Mouse (Mus musculus) MEL (cell line): Measurements from ENCODE around the gene Plcxd3. TPM values are rescaled to one million over a fixed set of nuclear protein-coding genes. Genes with fewer than 3 reads are reported as not detected.

Source experiments
- DNase-seq: peaks from one replicate; pipeline ENCODE4 v3.0.0; 2011; ENCODE audit warnings: low read depth, low spot score
- H3K27ac ChIP-seq: 2 replicates; pipeline ENCODE4 v1.5.1; 2012; ENCODE audit warnings: low read depth, mild to moderate bottlenecking, control low read depth, low read length, moderate library complexity; ENCODE audit not compliant: control insufficient read depth
- H3K27me3 ChIP-seq, 2 experiments: fragments of 150-350 bp in 1 of 2; sonication (generic) in 1 of 2; 2 replicates each; pipeline ENCODE4 v1.6.1; 2012; ENCODE audit warnings: low read length in 2 of 2, mild to moderate bottlenecking in 2 of 2, improper control_type of control experiment in 1 of 2, moderate library complexity in 1 of 2; ENCODE audit not compliant: insufficient read depth in 2 of 2, control insufficient read depth in 1 of 2
- H3K36me3 ChIP-seq, 2 experiments: 2 replicates each; pipeline ENCODE4 v1.6.1; 2012 to 2014; ENCODE audit warnings: low read length in 2 of 2, improper control_type of control experiment in 1 of 2, inconsistent platforms in 1 of 2, mild to moderate bottlenecking in 1 of 2; ENCODE audit not compliant: insufficient read depth in 2 of 2, control insufficient read depth in 1 of 2
- H3K4me1 ChIP-seq, 2 experiments: fragments of 150-350 bp in 1 of 2; sonication (generic) in 1 of 2; 2 replicates each; pipeline ENCODE4 v1.6.1; 2012; ENCODE audit warnings: low read length in 2 of 2, improper control_type of control experiment in 1 of 2, mild to moderate bottlenecking in 1 of 2; ENCODE audit not compliant: insufficient read depth in 2 of 2, control insufficient read depth in 1 of 2
- H3K4me3 ChIP-seq, 2 experiments: fragments of 150-350 bp in 1 of 2; sonication (generic) in 1 of 2; 2 replicates each; pipeline ENCODE4 v1.5.1; 2012; ENCODE audit warnings: low read depth in 2 of 2, low read length in 2 of 2, mild to moderate bottlenecking in 2 of 2, moderate library complexity in 2 of 2, control low read depth in 1 of 2, improper control_type of control experiment in 1 of 2; ENCODE audit not compliant: control insufficient read depth in 1 of 2, insufficient read depth in 1 of 2
- H3K79me2 ChIP-seq: 2 replicates; pipeline ENCODE4 v1.6.1; 2012; ENCODE audit warnings: mild to moderate bottlenecking, low read length, moderate library complexity; ENCODE audit not compliant: control insufficient read depth, poor library complexity, insufficient read depth
- H3K9ac ChIP-seq: 2 replicates; pipeline ENCODE4 v1.6.1; 2012; ENCODE audit warnings: low read depth, mild to moderate bottlenecking, control low read depth, low read length, moderate library complexity; ENCODE audit not compliant: control insufficient read depth, poor library complexity, severe bottlenecking
- H3K9me3 ChIP-seq: fragments of 150-350 bp; sonication (generic); replicated peaks from 2 replicates; pipeline ENCODE4 v1.6.1; 2012; ENCODE audit warnings: mild to moderate bottlenecking, low read length, improper control_type of control experiment, moderate library complexity; ENCODE audit not compliant: insufficient read depth
- CHD1 ChIP-seq: IDR thresholded peaks from 2 replicates; pipeline ENCODE4 v1.6.1; 2012; ENCODE audit warnings: low read depth, mild to moderate bottlenecking, inconsistent platforms, low read length, improper control_type of control experiment
- E2F4 ChIP-seq: IDR thresholded peaks from 2 replicates; pipeline ENCODE4 v1.6.1; 2011; ENCODE audit warnings: low read depth, low read length, improper control_type of control experiment, borderline replicate concordance
- HCFC1 ChIP-seq: IDR thresholded peaks from 2 replicates; pipeline ENCODE4 v1.6.1; 2012; ENCODE audit warnings: low read depth, mild to moderate bottlenecking, inconsistent platforms, low read length, improper control_type of control experiment, moderate library complexity
- JUND ChIP-seq: IDR thresholded peaks from 2 replicates; pipeline ENCODE4 v1.6.1; 2011; ENCODE audit warnings: low read depth, mild to moderate bottlenecking, improper control_type of control experiment, low read length
- MAX ChIP-seq: IDR thresholded peaks from 2 replicates; pipeline ENCODE4 v1.6.1; 2011; ENCODE audit warnings: low read length, improper control_type of control experiment
- MAZ ChIP-seq: IDR thresholded peaks from 2 replicates; pipeline ENCODE4 v1.6.1; 2012; ENCODE audit warnings: low read depth, mild to moderate bottlenecking, inconsistent platforms, low read length, improper control_type of control experiment
- MYB ChIP-seq: IDR thresholded peaks from 2 replicates; pipeline ENCODE4 v1.6.1; 2011; ENCODE audit warnings: mild to moderate bottlenecking, low read depth, low read length, improper control_type of control experiment
- MYC ChIP-seq: IDR thresholded peaks from 2 replicates; pipeline ENCODE4 v1.6.1; 2011; ENCODE audit warnings: low read depth, mild to moderate bottlenecking, low read length, improper control_type of control experiment, moderate library complexity
- NRF1 ChIP-seq: IDR thresholded peaks from 2 replicates; pipeline ENCODE4 v1.6.1; 2014; ENCODE audit warnings: low read depth, mild to moderate bottlenecking, inconsistent platforms, low read length, improper control_type of control experiment, moderate library complexity; ENCODE audit not compliant: poor library complexity, insufficient read depth, severe bottlenecking
- POLR2A ChIP-seq, 2 experiments: IDR thresholded peaks; 2 replicates each; pipeline ENCODE4 v1.6.1; 2011 to 2012; ENCODE audit warnings: low read length in 2 of 2, mild to moderate bottlenecking in 2 of 2, control low read depth in 1 of 2, improper control_type of control experiment in 1 of 2, low read depth in 1 of 2, moderate library complexity in 1 of 2; ENCODE audit not compliant: control insufficient read depth in 1 of 2, insufficient read depth in 1 of 2, poor library complexity in 1 of 2
- POLR2AphosphoS2 ChIP-seq: IDR thresholded peaks from 2 replicates; pipeline ENCODE4 v1.6.1; 2011; ENCODE audit warnings: low read length, improper control_type of control experiment
- RCOR1 ChIP-seq: IDR thresholded peaks from 2 replicates; pipeline ENCODE4 v1.6.1; 2012; ENCODE audit warnings: low read depth, mild to moderate bottlenecking, inconsistent platforms, low read length, improper control_type of control experiment
- SIN3A ChIP-seq: IDR thresholded peaks from 2 replicates; pipeline ENCODE4 v1.6.1; 2012; ENCODE audit warnings: low read length, improper control_type of control experiment, inconsistent platforms
- TBP ChIP-seq: IDR thresholded peaks from 2 replicates; pipeline ENCODE4 v1.8.0; 2011; ENCODE audit warnings: low read depth, low read length, improper control_type of control experiment
- TCF12 ChIP-seq: IDR thresholded peaks from 2 replicates; pipeline ENCODE4 v1.6.1; 2014; ENCODE audit warnings: low read depth, mild to moderate bottlenecking, inconsistent platforms, low read length, improper control_type of control experiment, moderate library complexity
- UBTF ChIP-seq: IDR thresholded peaks from 2 replicates; pipeline ENCODE4 v1.6.1; 2012; ENCODE audit warnings: low read depth, mild to moderate bottlenecking, inconsistent platforms, low read length, improper control_type of control experiment, moderate library complexity, borderline replicate concordance; ENCODE audit not compliant: insufficient read depth
- ZMIZ1 ChIP-seq: IDR thresholded peaks from 2 replicates; pipeline ENCODE4 v1.6.1; 2012; ENCODE audit warnings: low read depth, mild to moderate bottlenecking, inconsistent platforms, low read length, improper control_type of control experiment, moderate library complexity
- ZNF384 ChIP-seq: IDR thresholded peaks from 2 replicates; pipeline ENCODE4 v1.6.1; 2012; ENCODE audit warnings: low read depth, mild to moderate bottlenecking, inconsistent platforms, low read length, improper control_type of control experiment
- polyA plus RNA-seq, 2 experiments: library from polyadenylated mRNA; stranded (reverse) in 1 of 2; unstranded in 1 of 2; fragments of >175 nt in 1 of 2; fragments of >200 nt in 1 of 2; gene quantifications; 2 replicates each; pipeline versions ENCODE4 v1.2.1 to v1.2.4; 2012; ENCODE audit warnings: low replicate concordance in 2 of 2, low read depth in 1 of 2; ENCODE audit not compliant: insufficient read length in 2 of 2, insufficient read depth in 1 of 2, missing spikeins in 1 of 2
- total RNA-seq: library from RNA; depleted of rRNA; stranded (reverse); fragments of 300-350 nt; gene quantifications from 2 replicates; pipeline ENCODE4 v1.2.3, GENCODE M21; 2012

The Plcxd3 gene
- total and polyA plus RNA-seq, 3 experiments, result not detected

- H3K79me2 ChIP-seq, result no peaks in the 10 kb centered on the region
- H3K9ac ChIP-seq, result no peak overlapping the region
- H3K4me1 ChIP-seq, result no peaks in the 10 kb centered on the region
- H3K27me3 ChIP-seq, result no peaks in the 10 kb centered on the region
- TF ChIP-seq TCF12 (no peak), RCOR1 (no peak), SIN3A (no peak)
- TF ChIP-seq, all 39 proteins: peak for 0
- Histone ChIP-seq H3K27ac (no peak overlapping the region), H3K9me3 (no peaks in the 10 kb centered on the region), H3K36me3 (no peaks in the 10 kb centered on the region), H3K4me3 (no peak overlapping the region)
- no peak for DNase-seq
Observed at GRCm38 (mm10) chr15:4411333-4411732, 36.0 kb downstream of the Plcxd3 start.

GRCm38 (mm10) chr15:4440081-4440480 is 64.8 kb downstream of the Plcxd3 start:
- Histone ChIP-seq H3K9ac (no peak overlapping the region), H3K27ac (no peak overlapping the region), H3K9me3 (no peaks in the 10 kb centered on the region), H3K27me3 (no peaks in the 10 kb centered on the region), H3K36me3 (no peaks in the 10 kb centered on the region), H3K4me3 (no peak overlapping the region), H3K79me2 (no peaks in the 10 kb centered on the region), H3K4me1 (no peaks in the 10 kb centered on the region)
- TF ChIP-seq ZMIZ1, result no peak
- TF ChIP-seq NRF1, result no peak
- no peak for TF ChIP-seq MAX
- no peak for TF ChIP-seq HCFC1
- no peak for TF ChIP-seq MYC
- no peak for TF ChIP-seq TBP
- no peak for TF ChIP-seq ZNF384
- no peak for TF ChIP-seq POLR2A (IDR thresholded peaks at IDR 0.05; ENCODE audit: control insufficient read depth in 1 of 2, insufficient read depth in 1 of 2, low read depth in 1 of 2, low read length in 2 of 2, poor library complexity in 1 of 2)
- TF ChIP-seq UBTF, result no peak
- no peak for TF ChIP-seq MYB
- no peak for TF ChIP-seq JUND
- TF ChIP-seq SIN3A, result no peak
- no peak for TF ChIP-seq MAZ
- DNase-seq, result no peak

- TF ChIP-seq CHD1 (no peak), RCOR1 (no peak), UBTF (no peak), TBP (no peak), MAX (no peak), POLR2AphosphoS2 (no peak), SIN3A (no peak), MAZ (no peak), TCF12 (no peak), E2F4 (no peak)
- TF ChIP-seq, all 39 proteins: peak for 0
- Histone ChIP-seq H3K4me1 (no peaks in the 10 kb centered on the region), H3K9ac (no peak overlapping the region), H3K27ac (no peak overlapping the region), H3K79me2 (no peaks in the 10 kb centered on the region), H3K36me3 (no peaks in the 10 kb centered on the region), H3K27me3 (no peaks in the 10 kb centered on the region), H3K9me3 (no peaks in the 10 kb centered on the region), H3K4me3 (no peak overlapping the region)
- no peak for DNase-seq
Observed at GRCm38 (mm10) chr15:4496182-4496581, 120.9 kb downstream of the Plcxd3 start.
